Mouse (Mus musculus) mesoderm, embryonic 11.5 days (tissue): ENCODE data around the gene Ddr1.
A peak's percentile ranks its signal among the peaks of the same experiment; 100 is the strongest.

Source experiments
- DNase-seq: peaks from one replicate; pipeline ENCODE4 v3.0.0-alpha.2; 2012; ENCODE audit warnings: low read depth, low spot score

The Ddr1 gene

GRCm38 (mm10) chr17:35693906-35694305 lies 10.5 kb downstream of the Ddr1 start:
- DNase-seq, result no peak

GRCm38 (mm10) chr17:35692368-35692767 lies 12.1 kb downstream of the Ddr1 start:
- no peak for DNase-seq

- DNase-seq, result no peak
These were observed 12.6 kb downstream of the Ddr1 start for GRCm38 (mm10) chr17:35691811-35692210.

- no peak for DNase-seq
These were observed 14.3 kb downstream of the Ddr1 start for GRCm38 (mm10) chr17:35689936-35690645.

- DNase-seq, result no peak
These were observed 15.9 kb downstream of the Ddr1 start for GRCm38 (mm10) chr17:35688347-35689175.

GRCm38 (mm10) chr17:35685061-35685460 lies 19.4 kb downstream of the Ddr1 start:
- DNase-seq, result peak; percentile 34

GRCm38 (mm10) chr17:35681986-35682385 lies 22.4 kb downstream of the Ddr1 start:
- no peak for DNase-seq

- DNase-seq, result peak; percentile 51
These were observed 23.8 kb downstream of the Ddr1 start for GRCm38 (mm10) chr17:35680591-35680990.

- peak; percentile 91 for DNase-seq
These were observed 30.9 kb downstream of the Ddr1 start, which contains the start of gene Gtf2h4 for GRCm38 (mm10) chr17:35673416-35674035. TSS of gene Gtf2h4 (minus strand) at chr17:35673739.

GRCm38 (mm10) chr17:35672527-35672926 lies 31.9 kb downstream of the Ddr1 start:
- DNase-seq, result no peak

GRCm38 (mm10) chr17:35671846-35672245 lies 32.6 kb downstream of the Ddr1 start:
- DNase-seq, result no peak

- no peak for DNase-seq
These were observed 34.7 kb downstream of the Ddr1 start for GRCm38 (mm10) chr17:35669731-35670130.

GRCm38 (mm10) chr17:35667334-35668065 lies 36.9 kb downstream of the Ddr1 start, which contains the start of gene Vars2:
TSS of gene Vars2 (minus strand) at chr17:35667592.
- DNase-seq, result peak; percentile 97

- peak; percentile 53 for DNase-seq
These were observed 37.6 kb downstream of the Ddr1 start for GRCm38 (mm10) chr17:35666851-35667256.

GRCm38 (mm10) chr17:35665957-35666515 lies 38.4 kb downstream of the Ddr1 start:
- DNase-seq, result no peak

GRCm38 (mm10) chr17:35653086-35653485 lies 51.3 kb downstream of the Ddr1 start:
- DNase-seq, result no peak

GRCm38 (mm10) chr17:35649429-35649828 lies 55.0 kb downstream of the Ddr1 start:
- no peak for DNase-seq

GRCm38 (mm10) chr17:35643609-35644236 lies 60.7 kb downstream of the Ddr1 start, which contains the start of gene Mucl3:
TSS of gene Mucl3 (minus strand) at chr17:35643695.
- DNase-seq, result no peak

- DNase-seq, result no peak
These were observed 65.1 kb downstream of the Ddr1 start for GRCm38 (mm10) chr17:35639352-35639751.

GRCm38 (mm10) chr17:35638475-35639190 lies 65.8 kb downstream of the Ddr1 start:
- peak; percentile 66 for DNase-seq
